ENCODE assay signal across 11 mouse cellular contexts in the genomic region with DNA sequence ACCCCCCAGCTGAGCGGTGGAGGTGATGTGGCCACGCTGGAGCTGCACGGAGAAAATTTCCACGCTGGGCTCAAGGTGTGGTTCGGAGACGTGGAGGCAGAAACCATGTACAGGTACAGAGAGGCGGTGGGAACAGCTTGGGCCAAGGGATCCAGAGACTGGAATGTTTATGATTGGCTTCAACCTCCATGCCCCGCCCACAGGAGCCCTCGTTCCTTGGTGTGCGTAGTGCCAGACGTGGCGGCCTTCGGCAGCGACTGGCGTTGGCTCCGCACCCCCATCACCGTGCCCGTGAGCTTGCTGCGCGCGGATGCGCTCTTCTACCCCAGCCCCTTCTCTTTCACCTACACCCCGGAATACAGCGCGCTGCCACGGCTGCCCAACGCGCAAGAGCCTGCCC. TPM values are rescaled to one million over a fixed set of nuclear protein-coding genes. Genes with fewer than 3 reads are reported as not detected.
DNase-seq lines count a peak whose midpoint lies in the region; ATAC-seq and TF ChIP-seq lines count a peak whose summit lies in the region.
"Had no signal": no experiment of that assay in that cellular context is flagged by ENCODE, and none has a peak within 500 bp of the region (broad histone marks: within the 10 kb centered on the region; RNA-seq: fewer than 3 reads in every experiment).

No protein-coding gene starts in this region.

- WGBS in heart, embryonic 11.5 days (ENCODE audit: insufficient replicate concordance), result 15% methylated on average over 28 of the region's 28 CpGs
- 29% methylated on average over 28 of the region's 28 CpGs for WGBS in forebrain, postnatal 0 days
- WGBS in liver, embryonic 12.5 days (ENCODE audit: insufficient replicate concordance), result 23% methylated on average over 28 of the region's 28 CpGs

- H3K4me2 ChIP-seq in heart, embryonic 11.5 days, result peak overlapping the region; percentile 55
- peak overlapping the region; percentile 35 for H3K4me2 ChIP-seq in forebrain, postnatal 0 days (ENCODE audit: low read depth)
- H3K4me2 ChIP-seq in liver, embryonic 12.5 days, result peak overlapping the region; percentile 38

- no peaks in the 10 kb centered on the region for H3K4me1 ChIP-seq in heart, embryonic 11.5 days (ENCODE audit: control insufficient read depth, insufficient read depth, low read length)
- peaks cover 28% of the 10 kb centered on the region for H3K4me1 ChIP-seq in E14TG2a.4 (replicated peaks; ENCODE audit: low read depth, low read length)
- no peaks in the 10 kb centered on the region for H3K4me1 ChIP-seq in forebrain, postnatal 0 days (ENCODE audit: insufficient read depth)
- no peaks in the 10 kb centered on the region for H3K4me1 ChIP-seq in liver, embryonic 12.5 days

- no peak overlapping the region for H3K27ac ChIP-seq in heart, embryonic 11.5 days (ENCODE audit: low read depth, low read length)
- H3K27ac ChIP-seq in forebrain, postnatal 0 days (ENCODE audit: low read depth, low read length), result no peak overlapping the region
- H3K27ac ChIP-seq in liver, embryonic 12.5 days, result no peak overlapping the region

- ATAC-seq in heart, embryonic 11.5 days (replicated peaks; ENCODE audit: insufficient number of reproducible peaks, low FRiP score, low TSS enrichment), result no peak
- peak; percentile 32; the same call in 1 of the 2 replicates for ATAC-seq in forebrain, postnatal 0 days
- ATAC-seq in liver, embryonic 12.5 days, result no peak

- no peak for DNase-seq in heart, adult 8-10 months (ENCODE audit: low spot score)
- no peak for DNase-seq in forebrain, postnatal 0 days
- no peak for DNase-seq in thymus, postnatal 4 days
- no peak for DNase-seq in thymus, postnatal 36 days
- no peak for DNase-seq in retina, postnatal 1 day
- DNase-seq: cerebellum, adult 2 months had no signal

- peaks cover 38% of the 10 kb centered on the region for H3K27me3 ChIP-seq in heart, embryonic 11.5 days (ENCODE audit: control insufficient read depth, insufficient read depth, low read length)
- H3K27me3 ChIP-seq in E14TG2a.4 (ENCODE audit: insufficient read depth, low read length), result peaks cover 45% of the 10 kb centered on the region
- peaks cover 7% of the 10 kb centered on the region for H3K27me3 ChIP-seq in forebrain, postnatal 0 days (ENCODE audit: insufficient read depth, low read length)
- H3K27me3 ChIP-seq in liver, embryonic 12.5 days (replicated peaks), result peaks cover 51% of the 10 kb centered on the region

- TF ChIP-seq CTCF in E14TG2a.4 (conservative IDR thresholded peaks at IDR 0.05; ENCODE audit: low read length), result no peak
- TF ChIP-seq CTCF in forebrain, postnatal 0 days (IDR thresholded peaks at IDR 0.05; ENCODE audit: low read depth), result no peak

- no peaks in the 10 kb centered on the region for H3K36me3 ChIP-seq in heart, embryonic 11.5 days (ENCODE audit: control insufficient read depth, insufficient read depth, low read length)
- H3K36me3 ChIP-seq in E14TG2a.4 (ENCODE audit: insufficient read depth, low read length), result no peaks in the 10 kb centered on the region
- H3K36me3 ChIP-seq in forebrain, postnatal 0 days (ENCODE audit: insufficient read depth), result no peaks in the 10 kb centered on the region
- no peaks in the 10 kb centered on the region for H3K36me3 ChIP-seq in liver, embryonic 12.5 days

- no peaks in the 10 kb centered on the region for H3K9me3 ChIP-seq in heart, embryonic 11.5 days (replicated peaks; ENCODE audit: control insufficient read depth, low read length)
- H3K9me3 ChIP-seq in E14TG2a.4 (ENCODE audit: low read length), result no peaks in the 10 kb centered on the region
- H3K9me3 ChIP-seq in forebrain, postnatal 0 days (ENCODE audit: low read length), result no peaks in the 10 kb centered on the region
- no peaks in the 10 kb centered on the region for H3K9me3 ChIP-seq in liver, embryonic 12.5 days (replicated peaks)

- peak overlapping the region; percentile 43 for H3K9ac ChIP-seq in heart, embryonic 11.5 days (ENCODE audit: low read depth, low read length)
- H3K9ac ChIP-seq in forebrain, postnatal 0 days, result no peak overlapping the region
- no peak overlapping the region for H3K9ac ChIP-seq in liver, embryonic 12.5 days

- peak overlapping the region; percentile 25 for H3K4me3 ChIP-seq in heart, embryonic 11.5 days (ENCODE audit: low read depth, low read length)
- peak overlapping the region; percentile 68 for H3K4me3 ChIP-seq in E14TG2a.4 (replicated peaks; ENCODE audit: low read length)
- H3K4me3 ChIP-seq in forebrain, postnatal 0 days (ENCODE audit: low read depth, low read length), result peak overlapping the region; percentile 7; the same call in 1 of the 2 replicates
- no peak overlapping the region for H3K4me3 ChIP-seq in liver, embryonic 12.5 days

RNA-seq across cellular contexts. Expression of gene Matn4, which starts 9.2 kb away (rescaled TPM):
- polyA plus RNA-seq in heart, embryonic 11.5 days (2014; fragmentation: Nextera tagmentation; extraction: Ambion mirVana), result 0.34 and 0.77 TPM in 2 replicates
- total RNA-seq in heart, adult 8-10 months (2022), result under 1 TPM; 0.25 to 0.50 (median 0.29) TPM
- 6.2 and 6.3 TPM in 2 replicates for total RNA-seq in forebrain, postnatal 0 days (2014; rRNA removed)
- polyA plus RNA-seq in forebrain, postnatal 0 days (2015; fragmentation: Nextera tagmentation; extraction: Ambion mirVana), result 3.3 and 7.1 TPM in 2 replicates
- 0.28 and 0.41 TPM in 2 replicates for polyA plus RNA-seq in liver, embryonic 12.5 days (2016; fragmentation: Nextera tagmentation; extraction: Ambion mirVana)

RNA-seq across cellular contexts. Expression of gene Rbpjl, which starts 11.2 kb away (rescaled TPM):
- 0.06 and 0.19 TPM in 2 replicates for polyA plus RNA-seq in heart, embryonic 11.5 days (2014; fragmentation: Nextera tagmentation; extraction: Ambion mirVana)
- not detected for total RNA-seq in heart, adult 8-10 months (2022)
- 0.46 TPM in 1 of 2 replicates, not detected in the other for total RNA-seq in forebrain, postnatal 0 days (2014; rRNA removed)
- polyA plus RNA-seq in forebrain, postnatal 0 days (2015; fragmentation: Nextera tagmentation; extraction: Ambion mirVana), result 0.17 and 0.33 TPM in 2 replicates
- not detected in 2 replicates for polyA plus RNA-seq in liver, embryonic 12.5 days (2016; fragmentation: Nextera tagmentation; extraction: Ambion mirVana)
- total RNA-seq: megakaryocyte-erythroid progenitor cell, adult 5-6 weeks had no signal
- polyA plus RNA-seq: large intestine, adult 2 months had no signal

RNA-seq across cellular contexts. Expression of gene Slpi, which starts 25.3 kb away (rescaled TPM):
- 0.39 and 0.97 TPM in 2 replicates for polyA plus RNA-seq in heart, embryonic 11.5 days (2014; fragmentation: Nextera tagmentation; extraction: Ambion mirVana)
- total RNA-seq in heart, adult 8-10 months (2022), result 100 to 1,000 TPM in 1 of 4 experiments, 1 to 10 TPM in 3; 1.1 to 110 (median 2.3) TPM
- total RNA-seq in forebrain, postnatal 0 days (2014; rRNA removed), result not detected in 2 replicates
- 0.71 and 0.77 TPM in 2 replicates for polyA plus RNA-seq in forebrain, postnatal 0 days (2015; fragmentation: Nextera tagmentation; extraction: Ambion mirVana)
- polyA plus RNA-seq in liver, embryonic 12.5 days (2016; fragmentation: Nextera tagmentation; extraction: Ambion mirVana), result 12.1 and 14.1 TPM in 2 replicates
- total RNA-seq: megakaryocyte-erythroid progenitor cell, adult 5-6 weeks had no signal

RNA-seq across cellular contexts. Expression of gene Sdc4, which starts 29.5 kb away (rescaled TPM):
- polyA plus RNA-seq in heart, embryonic 11.5 days (2014; fragmentation: Nextera tagmentation; extraction: Ambion mirVana), result 33.9 and 34.6 TPM in 2 replicates
- total RNA-seq in heart, adult 8-10 months (2022), result 10 to 100 TPM; 14.9 to 23.0 (median 20.7) TPM
- total RNA-seq in forebrain, postnatal 0 days (2014; rRNA removed), result 11.8 and 14.0 TPM in 2 replicates
- polyA plus RNA-seq in forebrain, postnatal 0 days (2015; fragmentation: Nextera tagmentation; extraction: Ambion mirVana), result 8.0 and 16.5 TPM in 2 replicates
- polyA plus RNA-seq in liver, embryonic 12.5 days (2016; fragmentation: Nextera tagmentation; extraction: Ambion mirVana), result 31.3 and 31.8 TPM in 2 replicates

RNA-seq across cellular contexts. Expression of gene Sys1, which starts 42.6 kb away (rescaled TPM):
- 37.0 and 42.3 TPM in 2 replicates for polyA plus RNA-seq in heart, embryonic 11.5 days (2014; fragmentation: Nextera tagmentation; extraction: Ambion mirVana)
- 10 to 100 TPM; 25.2 to 28.5 (median 25.8) TPM for total RNA-seq in heart, adult 8-10 months (2022)
- 88.0 and 167 TPM in 2 replicates for total RNA-seq in forebrain, postnatal 0 days (2014; rRNA removed)
- polyA plus RNA-seq in forebrain, postnatal 0 days (2015; fragmentation: Nextera tagmentation; extraction: Ambion mirVana), result 105 and 110 TPM in 2 replicates
- polyA plus RNA-seq in liver, embryonic 12.5 days (2016; fragmentation: Nextera tagmentation; extraction: Ambion mirVana), result 36.1 and 37.9 TPM in 2 replicates
